Mouse (Mus musculus) kidney, embryonic 14.5 days (tissue): ENCODE data around the gene Foxred1. TPM values are rescaled to one million over a fixed set of nuclear protein-coding genes. Genes with fewer than 3 reads are reported as not detected.

Experiments used
- ATAC-seq: fragments of 200-750 bp; cut with Nextera tagmentation; 2 replicates; pipeline ENCODE4 v1.8.0; 2017; ENCODE audit warnings: moderate number of reproducible peaks, mild to moderate bottlenecking, moderate TSS enrichment, moderate library complexity; ENCODE audit not compliant: low FRiP score, low TSS enrichment
- H3K27ac ChIP-seq: fragments of 300-500 bp; sonication (generic); 2 replicates; pipeline ENCODE4 v1.5.1; 2014; ENCODE audit warnings: low read depth, mild to moderate bottlenecking, low read length, moderate library complexity, mixed read lengths
- H3K27me3 ChIP-seq: fragments of 300-500 bp; sonication (generic); 2 replicates; pipeline ENCODE4 v1.6.1; 2014; ENCODE audit warnings: mild to moderate bottlenecking, low read length; ENCODE audit not compliant: control insufficient read depth, insufficient read depth
- H3K36me3 ChIP-seq: fragments of 300-500 bp; sonication (generic); 2 replicates; pipeline ENCODE4 v1.6.1; 2014; ENCODE audit warnings: low read length, mixed read lengths; ENCODE audit not compliant: control insufficient read depth, insufficient read depth
- H3K4me1 ChIP-seq: fragments of 300-500 bp; sonication (generic); 2 replicates; pipeline ENCODE4 v1.6.1; 2014; ENCODE audit warnings: low read length, mixed read lengths; ENCODE audit not compliant: control insufficient read depth, insufficient read depth
- H3K4me2 ChIP-seq: fragments of 300-500 bp; sonication (generic); replicated peaks from 2 replicates; pipeline ENCODE4 v1.6.1; 2014; ENCODE audit warnings: low read depth, mild to moderate bottlenecking, low read length
- H3K4me3 ChIP-seq: fragments of 300-500 bp; sonication (generic); 2 replicates; pipeline ENCODE4 v1.5.1; 2014; ENCODE audit warnings: mild to moderate bottlenecking, low read length
- H3K9ac ChIP-seq: fragments of 300-500 bp; sonication (generic); 2 replicates; pipeline ENCODE4 v1.6.1; 2014; ENCODE audit warnings: low read depth, mild to moderate bottlenecking, low read length, moderate library complexity
- H3K9me3 ChIP-seq: fragments of 300-500 bp; sonication (generic); 2 replicates; pipeline ENCODE4 v1.6.1; 2016; ENCODE audit warnings: low read length; ENCODE audit not compliant: control insufficient read depth
- WGBS: fragments of 180-500 bp; shearing (Covaris S2); extraction: QIAGEN DNeasy Blood & Tissue Kit; methylation state at CpG from one replicate; pipeline ENCODE4 v1.1.7; 2014; 5-methylcytosine and 5-hydroxymethylcytosine counted together
- polyA plus RNA-seq: library from polyadenylated mRNA; unstranded; fragments of >200 nt; fragmentation: Nextera tagmentation; extraction: Ambion mirVana; gene quantifications from 2 replicates; pipeline ENCODE4 v1.2.1, GENCODE M21; 2014

The Foxred1 gene
- polyA plus RNA-seq, 1 experiment from 2014 or later = 41.7 TPM

DNA sequence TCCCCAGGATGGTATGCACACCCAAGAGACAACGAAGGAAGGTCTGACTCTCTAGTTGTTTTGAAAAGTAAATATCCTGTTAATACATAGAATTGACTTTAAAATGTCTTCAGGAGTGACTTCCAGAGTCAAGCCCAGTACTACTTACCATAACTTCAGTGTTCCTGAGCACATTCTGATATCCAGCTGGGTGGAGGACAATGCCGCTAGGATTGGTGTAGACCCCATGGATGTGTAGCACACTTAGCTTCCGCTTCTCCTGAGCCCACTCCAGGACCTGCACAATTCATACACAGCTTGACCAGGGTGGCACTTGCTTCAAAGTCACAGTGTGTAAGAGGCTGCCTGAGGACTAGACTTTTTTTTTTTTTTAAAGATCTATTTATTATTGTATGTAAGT, 12.6 kb upstream of the Foxred1 start:
- Histone ChIP-seq H3K27me3 (no peaks in the 10 kb centered on the region), H3K9me3 (no peaks in the 10 kb centered on the region), H3K27ac (no peak overlapping the region), H3K9ac (no peak overlapping the region), H3K36me3 (peaks cover 27% of the 10 kb centered on the region), H3K4me3 (no peak overlapping the region), H3K4me1 (no peaks in the 10 kb centered on the region), H3K4me2 (no peak overlapping the region)
- 95% methylated on average over 3 of the region's 3 CpGs for WGBS
- ATAC-seq = no peak

DNA sequence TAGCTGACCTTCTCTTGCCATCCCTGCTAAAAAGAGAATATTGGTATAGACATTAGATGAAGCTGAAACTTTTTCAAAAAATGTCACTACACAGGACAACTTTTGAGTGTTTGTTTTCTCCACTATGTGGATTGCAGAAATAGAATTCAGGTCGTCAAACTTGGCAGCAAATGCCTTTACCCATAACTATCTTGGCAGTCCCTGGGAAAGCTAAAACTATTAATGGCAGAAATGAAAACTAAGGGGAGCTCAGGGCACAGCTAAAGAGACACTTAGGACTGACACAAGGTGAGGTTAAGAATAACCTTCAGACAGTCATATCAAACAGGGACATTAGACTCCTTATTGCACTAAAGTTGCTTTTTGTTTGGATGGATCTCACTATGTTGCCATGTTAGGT, 7.1 kb upstream of the Foxred1 start:
- no peak for ATAC-seq
- Histone ChIP-seq H3K4me2 (no peak overlapping the region), H3K4me3 (no peak overlapping the region), H3K4me1 (no peaks in the 10 kb centered on the region), H3K9me3 (no peaks in the 10 kb centered on the region), H3K27ac (no peak overlapping the region), H3K27me3 (no peaks in the 10 kb centered on the region), H3K36me3 (peaks cover 72% of the 10 kb centered on the region), H3K9ac (no peak overlapping the region)
- 77% methylated on average over 1 of the region's 1 CpGs for WGBS

DNA sequence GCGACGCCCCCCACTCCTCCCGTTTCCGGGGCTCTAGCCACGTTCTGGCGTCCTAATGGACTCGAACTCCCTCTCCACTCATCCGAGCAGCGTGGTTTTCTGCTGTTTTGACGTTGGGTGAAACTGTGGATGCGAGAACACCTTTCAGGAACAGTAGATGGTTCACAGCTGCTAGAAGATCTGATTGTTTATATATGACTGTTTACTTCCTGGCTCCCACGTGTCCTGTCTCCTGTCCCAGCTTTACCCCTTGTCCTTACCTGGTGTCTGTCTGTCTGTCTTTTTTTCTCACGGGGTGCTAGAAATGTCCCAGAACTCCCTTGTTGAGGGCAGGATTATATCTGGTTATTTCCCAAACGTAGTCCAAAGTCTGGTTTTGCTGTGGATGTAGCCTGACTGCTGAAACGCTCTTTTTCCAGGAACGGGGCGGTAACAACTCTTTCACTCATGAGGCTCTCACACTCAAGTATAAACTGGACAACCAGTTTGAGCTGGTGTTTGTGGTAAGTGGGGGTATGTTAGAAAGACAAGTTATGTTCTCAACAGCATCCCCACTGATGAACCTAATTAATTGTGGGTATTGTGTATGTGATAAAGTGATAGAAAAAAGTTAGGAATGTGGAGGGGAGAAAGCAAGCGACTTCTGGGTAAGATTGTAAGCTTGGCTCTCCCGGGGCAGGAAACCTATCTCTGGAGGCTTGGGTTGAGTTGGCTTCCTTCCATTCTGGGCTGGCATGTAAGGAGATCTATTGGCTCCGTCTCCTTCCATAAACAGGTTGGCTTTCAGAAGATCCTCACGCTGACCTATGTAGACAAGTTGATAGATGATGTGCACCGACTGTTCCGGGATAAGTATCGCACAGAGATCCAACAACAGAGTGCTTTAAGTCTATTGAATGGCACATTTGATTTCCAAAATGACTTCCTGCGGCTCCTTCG, 987 bp upstream of the Foxred1 start:
- no peaks in the 10 kb centered on the region for H3K9me3 ChIP-seq
- H3K4me1 ChIP-seq = peaks cover 6% of the 10 kb centered on the region
- H3K4me2 ChIP-seq = peak overlapping the region; percentile 85
- no peak for ATAC-seq
- peak overlapping the region; percentile 74 for H3K9ac ChIP-seq
- no peaks in the 10 kb centered on the region for H3K27me3 ChIP-seq
- H3K27ac ChIP-seq = peak overlapping the region; percentile 7; the same call in 1 of the 2 replicates
- 33% methylated on average over 26 of the region's 26 CpGs for WGBS
- peak overlapping the region; percentile 73 for H3K4me3 ChIP-seq
- H3K36me3 ChIP-seq = peaks cover 61% of the 10 kb centered on the region

DNA sequence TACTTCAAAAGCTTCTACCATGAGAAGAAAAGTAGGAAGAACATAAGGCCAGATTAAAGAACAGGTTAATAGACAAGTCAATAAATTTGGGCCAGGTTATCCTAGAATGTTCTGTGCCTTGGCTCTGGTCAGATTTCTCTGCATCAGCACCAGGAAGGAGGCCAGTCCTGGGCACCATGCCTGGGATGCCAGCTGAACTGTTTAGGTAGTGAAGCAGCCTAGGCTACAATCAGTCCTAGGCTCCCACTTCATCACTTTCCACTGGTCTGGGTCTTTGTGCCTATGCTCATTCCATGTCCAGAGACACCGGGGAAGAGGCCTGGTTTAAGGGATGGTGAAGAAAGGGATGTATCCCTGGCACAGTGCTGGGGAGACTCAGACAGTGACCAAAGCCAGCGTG, 6.4 kb downstream of the Foxred1 start:
- H3K36me3 ChIP-seq = peaks cover 47% of the 10 kb centered on the region
- H3K27me3 ChIP-seq = no peaks in the 10 kb centered on the region
- 93% methylated on average over 2 of the region's 2 CpGs for WGBS

DNA sequence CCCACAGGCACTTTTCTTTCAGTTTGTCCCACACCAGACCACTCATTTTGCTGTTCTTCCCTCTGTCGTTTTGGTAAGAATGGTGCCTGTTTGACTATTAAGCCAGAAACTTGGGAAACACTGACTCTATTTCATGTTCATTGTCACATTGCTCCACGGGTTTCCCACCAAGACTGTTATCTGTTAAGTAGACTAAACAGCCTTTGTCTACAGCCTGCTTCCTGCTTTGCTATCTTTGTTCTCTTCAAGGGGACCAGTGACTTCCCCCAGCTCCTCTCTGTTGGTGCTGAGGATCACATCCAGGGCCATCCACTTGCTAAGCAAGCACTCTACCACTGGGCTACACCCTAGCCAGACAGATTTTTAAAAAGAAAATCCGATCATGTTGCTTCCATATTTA, 7.3 kb downstream of the Foxred1 start:
- ATAC-seq = no peak
- H3K36me3 ChIP-seq = peaks cover 41% of the 10 kb centered on the region
- H3K27ac ChIP-seq = no peak overlapping the region
- H3K4me2 ChIP-seq = no peak overlapping the region
- H3K9me3 ChIP-seq = no peaks in the 10 kb centered on the region
- no peak overlapping the region for H3K4me3 ChIP-seq
- WGBS = 58% methylated on average over 3 of the region's 3 CpGs
- H3K27me3 ChIP-seq = no peaks in the 10 kb centered on the region
- no peak overlapping the region for H3K9ac ChIP-seq
- peaks cover 8% of the 10 kb centered on the region for H3K4me1 ChIP-seq

More for the DNA sequence above, 6.4 kb downstream of the Foxred1 start:
- no peaks in the 10 kb centered on the region for H3K9me3 ChIP-seq
- no peak overlapping the region for H3K4me2 ChIP-seq
- ATAC-seq = no peak
- no peak overlapping the region for H3K4me3 ChIP-seq
- H3K27ac ChIP-seq = no peak overlapping the region
- H3K9ac ChIP-seq = no peak overlapping the region
- H3K4me1 ChIP-seq = peaks cover 6% of the 10 kb centered on the region

DNA sequence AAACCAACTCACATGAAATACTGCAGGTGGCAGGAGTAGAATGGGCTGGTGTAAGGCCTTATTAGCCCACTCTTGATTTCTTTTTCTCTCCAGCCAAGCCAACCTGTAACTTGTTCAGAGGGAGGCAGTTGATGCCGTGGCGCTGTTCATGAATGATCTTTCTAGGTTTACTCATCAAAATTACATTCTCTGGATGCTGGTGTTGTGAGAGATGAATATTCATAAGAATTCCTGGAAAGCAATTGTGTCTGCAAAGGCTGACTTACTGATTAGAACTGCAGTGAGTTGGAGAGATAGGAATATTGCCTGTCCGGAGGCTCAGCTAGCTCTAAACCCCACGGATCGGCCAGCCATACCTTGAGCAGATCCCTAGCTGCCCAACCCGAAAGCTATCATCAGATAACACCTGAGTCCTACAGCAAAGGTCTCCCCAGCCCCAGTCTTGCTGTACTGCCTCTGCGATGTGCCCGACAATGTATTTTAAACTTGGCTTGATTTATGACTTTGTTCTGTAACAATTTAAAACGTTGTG, 10.3 kb downstream of the Foxred1 start:
- H3K4me3 ChIP-seq = peak overlapping the region; percentile 62
- H3K36me3 ChIP-seq = peaks cover 14% of the 10 kb centered on the region
- no peaks in the 10 kb centered on the region for H3K27me3 ChIP-seq
- no peak overlapping the region for H3K9ac ChIP-seq
- peak overlapping the region; percentile 81 for H3K4me2 ChIP-seq
- H3K27ac ChIP-seq = no peak overlapping the region
- H3K4me1 ChIP-seq = peaks cover 8% of the 10 kb centered on the region
- no peak for ATAC-seq
- 48% methylated on average over 9 of the region's 9 CpGs for WGBS
- no peaks in the 10 kb centered on the region for H3K9me3 ChIP-seq

DNA sequence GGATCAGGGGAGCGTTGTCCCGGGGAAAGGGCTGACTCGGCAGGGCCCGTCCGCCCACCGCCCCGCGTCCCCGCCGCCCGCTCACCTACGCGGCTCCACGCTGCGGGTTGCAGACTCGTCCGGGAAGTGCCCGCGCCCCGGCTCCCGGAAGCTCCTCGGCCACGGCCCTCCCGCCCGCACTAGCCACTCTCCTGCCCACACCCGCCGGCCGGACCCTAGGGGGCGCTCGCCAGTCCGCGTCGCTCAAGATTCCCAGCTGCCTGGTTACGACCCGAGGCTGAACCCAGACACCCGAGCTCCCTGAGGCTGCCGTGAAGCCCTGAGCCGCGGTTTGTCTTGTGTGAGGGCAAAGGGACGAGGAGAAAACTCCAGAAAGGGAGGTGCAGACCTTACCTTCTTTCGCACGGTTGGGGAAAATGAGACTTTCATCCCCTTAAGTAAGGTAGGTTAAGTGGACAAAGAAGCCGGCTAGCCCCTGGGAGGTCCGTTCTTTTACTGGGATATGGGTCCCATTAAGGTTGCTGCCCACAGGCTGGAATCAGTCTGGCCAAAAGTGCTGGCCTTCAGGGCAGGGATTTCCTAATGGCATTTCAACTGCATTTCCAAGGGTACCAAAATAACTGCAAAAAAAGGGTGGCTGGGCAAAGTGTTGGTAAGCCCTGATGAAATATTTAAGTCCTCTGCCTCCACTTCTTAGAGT, 10.9 kb downstream of the Foxred1 start, which contains the start of the genes Srpr and Tirap:
TSS of gene Srpr (plus strand) at position 404 of the 700 bp plus-strand sequence.
TSS of gene Tirap (minus strand) at position 520 of the 700 bp plus-strand sequence.
- H3K4me2 ChIP-seq = peak within 1 kb of the TSS; percentile 81
- H3K4me3 ChIP-seq = peak within 1 kb of the TSS; percentile 62
- peak within 1 kb of the TSS; percentile 78 for H3K9ac ChIP-seq
- H3K36me3 ChIP-seq = peaks cover 7% of the 10 kb centered on the region
- no peaks in the 10 kb centered on the region for H3K9me3 ChIP-seq
- H3K27me3 ChIP-seq = no peaks in the 10 kb centered on the region
- H3K4me1 ChIP-seq = peaks cover 8% of the 10 kb centered on the region
- ATAC-seq = peak; percentile 96
- peak within 1 kb of the TSS; percentile 30; the same call in 1 of the 2 replicates for H3K27ac ChIP-seq
- WGBS = under 1% methylated on average over 40 of the region's 44 CpGs

DNA sequence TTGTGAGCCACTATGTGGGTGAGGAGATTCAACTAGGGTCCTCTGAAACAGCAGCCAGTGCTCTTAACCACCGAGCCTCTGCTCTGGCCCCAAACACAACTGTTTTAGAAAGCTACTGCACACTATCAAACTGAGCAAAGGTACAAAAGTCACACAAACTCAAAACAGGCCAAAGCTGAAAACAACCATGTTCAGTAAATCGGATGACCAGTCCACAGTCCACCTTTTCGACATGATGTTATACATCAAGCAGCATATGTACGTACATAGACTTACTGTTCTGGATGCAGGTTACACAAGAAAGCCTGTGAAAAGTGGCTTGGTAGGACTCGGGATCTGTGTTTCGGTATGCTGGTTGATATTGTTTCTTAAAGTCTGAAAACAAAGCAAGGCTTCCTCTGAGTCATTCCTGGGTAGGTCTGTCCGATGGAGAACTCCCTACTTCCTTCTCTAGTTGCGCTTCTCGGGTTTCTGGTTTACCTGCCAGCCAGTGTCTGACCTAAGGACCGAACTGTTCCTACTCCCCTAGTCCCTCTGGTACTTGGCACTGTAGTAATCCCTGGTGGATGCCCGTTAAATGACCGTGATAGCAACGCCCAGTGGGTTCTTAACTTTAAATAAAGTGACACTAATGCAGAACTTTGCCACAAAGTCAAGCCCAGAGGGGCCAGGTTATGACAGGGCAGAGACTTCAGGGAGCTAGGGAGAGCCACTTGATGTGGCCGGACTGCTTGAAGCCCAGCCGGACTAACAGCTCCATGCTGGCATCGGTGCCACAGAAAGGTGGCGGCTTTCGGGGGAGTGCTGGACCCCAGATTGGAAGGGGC, 11.7 kb downstream of the Foxred1 start:
- H3K27ac ChIP-seq = 0 out of 2 replicates have a peak overlapping the region, but pooled peaks have one; percentile 30
- peak overlapping the region; percentile 78 for H3K9ac ChIP-seq
- H3K36me3 ChIP-seq = no peaks in the 10 kb centered on the region
- WGBS = 22% methylated on average over 18 of the region's 18 CpGs
- peak; percentile 69 for ATAC-seq
- peak overlapping the region; percentile 81 for H3K4me2 ChIP-seq
- no peaks in the 10 kb centered on the region for H3K9me3 ChIP-seq
- H3K27me3 ChIP-seq = no peaks in the 10 kb centered on the region
- peak overlapping the region; percentile 62 for H3K4me3 ChIP-seq
- H3K4me1 ChIP-seq = peaks cover 8% of the 10 kb centered on the region
